ENCODE assay signal across 11 mouse cellular contexts in the genomic region with DNA sequence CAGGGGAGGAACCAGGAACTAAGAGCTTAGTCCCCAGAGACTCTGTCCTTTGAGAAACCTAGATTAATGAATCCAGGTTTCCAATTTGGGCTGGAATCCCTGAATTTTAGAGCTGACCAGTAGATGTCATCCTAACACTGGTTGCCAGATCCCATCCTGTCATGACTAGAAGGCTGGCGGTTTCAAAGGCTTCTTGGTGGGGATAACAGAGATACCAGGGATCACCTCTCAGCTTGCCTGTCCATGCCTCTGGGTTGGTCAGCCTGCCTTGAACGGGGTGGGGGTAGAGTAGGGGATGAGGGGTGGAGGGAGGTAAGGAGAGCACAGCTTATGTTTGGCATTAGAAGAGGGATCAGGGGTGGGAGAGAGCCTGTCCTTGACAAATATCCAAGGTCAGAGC. TPM values are rescaled to one million over a fixed set of nuclear protein-coding genes. Genes with fewer than 3 reads are reported as not detected.
DNase-seq lines count a peak whose midpoint lies in the region.
"Had no signal": no experiment of that assay in that cellular context is flagged by ENCODE, and none has a peak within 500 bp of the region (broad histone marks: within the 10 kb centered on the region; RNA-seq: fewer than 3 reads in every experiment).

No protein-coding gene starts in this region.

- DNase-seq in cerebellum, adult 8-10 months, result peak; percentile 3
- no peak for DNase-seq in cerebellum, postnatal 36 days
- peak; percentile 15 to 19 for DNase-seq in kidney, postnatal 36 days
- no peak for DNase-seq in kidney, adult 11 months
- DNase-seq in Muller cell, postnatal 12 days (ENCODE audit: inconsistent ontology term), result peak; percentile 48
- DNase-seq in layer of hippocampus, adult 9-11 months, result peak; percentile 25
- DNase-seq in thymus, postnatal 0 days (ENCODE audit: low spot score), result no peak
- DNase-seq in ovary, postnatal 36 days (ENCODE audit: low spot score), result no peak
- DNase-seq: heart, adult 18-20 months had no signal

RNA-seq across cellular contexts. Expression of a gene that starts 34.0 kb away (rescaled TPM):
- not detected in 2 replicates for polyA plus RNA-seq in thymus, postnatal 0 days (2015; fragmentation: Nextera tagmentation; extraction: Ambion mirVana)
- polyA plus RNA-seq: limb, embryonic 12.5 days; neural tube, embryonic 12.5 days had no signal

Comparison
In these comparisons a context has a peak if more than half of its experiments do, and no peak if none do; other contexts are left out.
1. DNase-seq: peak in cerebellum, adult 8-10 months (single experiment), kidney, postnatal 36 days (2 of 2), Muller cell, postnatal 12 days (single experiment) and layer of hippocampus, adult 9-11 months (single experiment); none in cerebellum, postnatal 36 days (0 of 2), kidney, adult 11 months (single experiment), thymus, postnatal 0 days (single experiment) and ovary, postnatal 36 days (single experiment).